Mouse (Mus musculus) lung, embryonic 15.5 days (tissue): ENCODE measurements at regions not wholly inside any gene's neighbourhood (a gene's known extent, or its start where the extent isn't known, plus 50 kb on each side); places are given as distances from the start of the nearest gene placed in this dataset.

Experiments
- ATAC-seq: fragments of 200-750 bp; cut with Nextera tagmentation; 2 replicates; pipeline ENCODE4 v1.8.0; 2017; ENCODE audit warnings: moderate number of reproducible peaks, borderline replicate concordance; ENCODE audit not compliant: low FRiP score, low TSS enrichment; ENCODE audit errors: extremely low read depth
- H3K27ac ChIP-seq: fragments of 300-500 bp; sonication (generic); 2 replicates; pipeline ENCODE4 v1.5.1; 2015; ENCODE audit warnings: moderate library complexity, mild to moderate bottlenecking, inconsistent platforms
- H3K27me3 ChIP-seq: fragments of 300-500 bp; sonication (generic); 2 replicates; pipeline ENCODE4 v1.6.1; 2015; ENCODE audit warnings: inconsistent platforms
- H3K36me3 ChIP-seq: fragments of 300-500 bp; sonication (generic); 2 replicates; pipeline ENCODE4 v1.6.1; 2015; ENCODE audit warnings: inconsistent platforms
- H3K4me1 ChIP-seq: fragments of 300-500 bp; sonication (generic); 2 replicates; pipeline ENCODE4 v1.6.1; 2015; ENCODE audit warnings: inconsistent platforms
- H3K4me2 ChIP-seq: fragments of 300-500 bp; sonication (generic); 2 replicates; pipeline ENCODE4 v1.6.1; 2015; ENCODE audit warnings: inconsistent platforms, mild to moderate bottlenecking, moderate library complexity
- H3K4me3 ChIP-seq: fragments of 300-500 bp; sonication (generic); 2 replicates; pipeline ENCODE4 v1.5.1; 2015; ENCODE audit warnings: mild to moderate bottlenecking, inconsistent platforms
- H3K9ac ChIP-seq: fragments of 300-500 bp; sonication (generic); 2 replicates; pipeline ENCODE4 v1.6.1; 2015; ENCODE audit warnings: inconsistent platforms
- H3K9me3 ChIP-seq: fragments of 300-500 bp; sonication (generic); 2 replicates; pipeline ENCODE4 v1.6.1; 2016; ENCODE audit warnings: inconsistent platforms
- WGBS: fragments of 180-500 bp; shearing (Covaris S2); methylation state at CpG from one replicate; pipeline ENCODE4 v1.1.7; 2015; 5-methylcytosine and 5-hydroxymethylcytosine counted together

GRCm38 (mm10) chr14:90172729-90173128, 1701.5 kb upstream of the Pcdh20 start:
- 67% methylated on average over 3 of the region's 3 CpGs for WGBS
- no peaks in the 10 kb centered on the region for H3K4me1 ChIP-seq
- H3K9ac ChIP-seq = no peak overlapping the region
- ATAC-seq = 0 out of 2 replicates have a peak, but pooled peaks have one; percentile 27
- no peak overlapping the region for H3K4me2 ChIP-seq
- no peak overlapping the region for H3K27ac ChIP-seq
- no peaks in the 10 kb centered on the region for H3K36me3 ChIP-seq
- H3K27me3 ChIP-seq = no peaks in the 10 kb centered on the region
- no peaks in the 10 kb centered on the region for H3K9me3 ChIP-seq
- H3K4me3 ChIP-seq = no peak overlapping the region
